Comparison of ENCODE assay signal across 35 mouse cellular contexts in the genomic region with DNA sequence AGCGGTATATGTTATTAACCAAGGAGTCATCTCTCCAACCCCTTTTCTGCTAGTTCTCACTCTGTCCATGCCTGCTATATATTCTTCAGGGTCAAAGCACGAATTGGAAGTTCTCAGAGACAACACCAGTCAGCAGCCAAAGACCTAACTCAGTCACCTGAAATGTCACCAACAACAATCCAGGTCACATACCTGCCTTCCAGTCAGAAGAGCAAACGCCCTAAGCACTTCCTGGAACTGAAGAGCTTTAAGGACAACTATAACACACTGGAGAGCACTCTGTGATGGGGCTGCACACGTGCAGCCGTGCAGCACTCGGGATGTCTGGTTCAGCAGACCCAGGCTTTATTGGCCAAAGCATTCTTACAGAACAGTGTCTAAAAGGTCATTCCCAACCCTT. TPM values are rescaled to one million over a fixed set of nuclear protein-coding genes. Genes with fewer than 3 reads are reported as not detected.
"Had no signal": no experiment of that assay in that cellular context is flagged by ENCODE, and none has a peak within 500 bp of the region (broad histone marks: within the 10 kb centered on the region; RNA-seq: fewer than 3 reads in every experiment).

No protein-coding gene starts in this region.

- H3K27ac ChIP-seq: heart, adult 2 months; heart, embryonic 10.5 days; heart, embryonic 13.5 days; heart, embryonic 15.5 days; hindbrain, embryonic 10.5 days; hindbrain, embryonic 12.5 days; hindbrain, embryonic 13.5 days; hindbrain, embryonic 14.5 days; hindbrain, embryonic 15.5 days; hindbrain, postnatal 0 days; intestine, embryonic 15.5 days; kidney, embryonic 15.5 days; kidney, postnatal 0 days; layer of hippocampus, adult 2 months had no signal

- H3K27me3 ChIP-seq: heart, embryonic 12.5 days; heart, embryonic 13.5 days; heart, embryonic 15.5 days; hindbrain, embryonic 12.5 days; hindbrain, embryonic 13.5 days; hindbrain, embryonic 15.5 days; intestine, embryonic 15.5 days; kidney, embryonic 15.5 days had no signal

- H3K9ac ChIP-seq: heart, embryonic 12.5 days; heart, embryonic 13.5 days; heart, embryonic 15.5 days; hindbrain, embryonic 12.5 days; hindbrain, embryonic 13.5 days; hindbrain, embryonic 14.5 days; hindbrain, embryonic 15.5 days; intestine, embryonic 15.5 days; kidney, embryonic 15.5 days had no signal

- H3K9me3 ChIP-seq: heart, embryonic 10.5 days; heart, embryonic 12.5 days; heart, embryonic 13.5 days; heart, embryonic 15.5 days; hindbrain, embryonic 10.5 days; hindbrain, embryonic 12.5 days; hindbrain, embryonic 13.5 days; hindbrain, embryonic 15.5 days; intestine, embryonic 15.5 days; kidney, embryonic 15.5 days had no signal

- ATAC-seq: hindbrain, embryonic 16.5 days; hindbrain, postnatal 0 days; inflammation-experienced regulatory T-cells, adult 6 months; intestine, embryonic 15.5 days; intestine, embryonic 16.5 days; intestine, postnatal 0 days had no signal

- DNase-seq: heart, adult 2 months; heart, postnatal 10 days; heart, postnatal 14 days; heart, postnatal 4 days; kidney, adult 11 months; kidney, adult 18-20 months; kidney, adult 2 months; kidney, adult 8-10 months; kidney, adult 9 months; kidney, postnatal 10 days; kidney, postnatal 14 days; kidney, postnatal 25 days; kidney, postnatal 36 days; kidney, postnatal 4 days; layer of hippocampus, adult 9-11 months; layer of hippocampus, postnatal 36 days had no signal

- H3K4me2 ChIP-seq: heart, embryonic 11.5 days; heart, embryonic 12.5 days; heart, embryonic 13.5 days; heart, embryonic 15.5 days; hindbrain, embryonic 12.5 days; hindbrain, embryonic 13.5 days; hindbrain, embryonic 14.5 days; hindbrain, embryonic 15.5 days; intestine, embryonic 15.5 days; kidney, embryonic 15.5 days had no signal

- H3K4me1 ChIP-seq: heart, embryonic 10.5 days; heart, embryonic 12.5 days; heart, embryonic 13.5 days; heart, embryonic 15.5 days; hindbrain, embryonic 10.5 days; hindbrain, embryonic 12.5 days; hindbrain, embryonic 13.5 days; hindbrain, embryonic 15.5 days; intestine, embryonic 15.5 days; kidney, embryonic 15.5 days had no signal

- H3K4me3 ChIP-seq: heart, adult 2 months; heart, embryonic 10.5 days; heart, embryonic 12.5 days; heart, embryonic 13.5 days; heart, embryonic 15.5 days; hindbrain, embryonic 10.5 days; hindbrain, embryonic 12.5 days; hindbrain, embryonic 13.5 days; hindbrain, embryonic 15.5 days; intestine, embryonic 15.5 days; kidney, embryonic 15.5 days; layer of hippocampus, adult 2 months had no signal

RNA-seq across cellular contexts. Expression of a gene that starts 42.4 kb away (rescaled TPM):
- polyA plus RNA-seq: intestine, postnatal 0 days had no signal
